Mouse (Mus musculus): ENCODE measurements around the gene Vmn1r66.

DNA sequence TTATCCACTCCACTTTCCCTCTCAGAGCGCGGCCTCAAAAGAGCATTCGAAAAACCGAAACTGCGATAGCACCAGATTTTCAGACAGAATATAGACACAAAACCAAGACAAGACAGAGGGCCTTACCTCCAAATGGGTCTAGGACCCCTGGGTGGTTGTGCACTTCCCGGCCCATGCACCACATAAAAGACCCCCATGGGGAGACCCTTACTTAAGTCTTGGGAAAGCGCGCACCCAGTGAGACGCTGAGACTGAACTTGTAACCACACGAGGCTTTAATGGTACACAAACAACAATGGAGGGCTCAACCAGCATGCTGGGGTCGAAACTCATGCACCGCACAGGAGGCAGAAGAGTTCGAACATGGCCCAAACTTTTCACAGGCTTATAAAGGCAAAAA lies 25.7 kb downstream of the Vmn1r66 start:
- TF ChIP-seq POLR2A (IDR thresholded peaks at IDR 0.05; ENCODE audit: low read depth, low read length) = no peak
- TF ChIP-seq CTCF (IDR thresholded peaks at IDR 0.05; ENCODE audit: extremely low read depth, insufficient read length, insufficient replicate concordance, low read depth, low read length) = no peak
